Mouse (Mus musculus) cortical plate, adult 2 months (tissue): ENCODE data around the gene Gabpb1. TPM values are rescaled to one million over a fixed set of nuclear protein-coding genes. Genes with fewer than 3 reads are reported as not detected.

Experiments used
- H3K27ac ChIP-seq: fragments of 200-500 bp; 2 replicates; pipeline ENCODE4 v1.5.1; 2012; ENCODE audit warnings: low read length, control low read depth, inconsistent platforms; ENCODE audit not compliant: insufficient read depth
- H3K4me1 ChIP-seq: fragments of 200-500 bp; 2 replicates; pipeline ENCODE4 v1.6.1; 2011; ENCODE audit warnings: low read length; ENCODE audit not compliant: control insufficient read depth, insufficient read depth
- H3K4me3 ChIP-seq: fragments of 200-500 bp; 2 replicates; pipeline ENCODE4 v1.5.1; 2011; ENCODE audit warnings: mild to moderate bottlenecking, low read length, control low read depth; ENCODE audit not compliant: insufficient read depth
- CTCF ChIP-seq: fragments of 200-500 bp; IDR thresholded peaks from 2 replicates; pipeline ENCODE4 v1.5.1; 2011; ENCODE audit warnings: mild to moderate bottlenecking, control low read depth, low read length; ENCODE audit not compliant: insufficient read depth; ENCODE audit errors: extremely low read depth
- POLR2A ChIP-seq: fragments of 200-500 bp; IDR thresholded peaks from 2 replicates; pipeline ENCODE4 v1.6.1; 2011; ENCODE audit warnings: mild to moderate bottlenecking, low read length, control low read depth; ENCODE audit not compliant: insufficient read depth; ENCODE audit errors: extremely low read depth
- polyA plus RNA-seq: library from polyadenylated mRNA; depleted of rRNA; stranded (reverse); fragments of >200 nt; gene quantifications from 2 replicates; pipeline ENCODE4 v1.2.3, GENCODE M21; 2012

Gabpb1 gene
- polyA plus RNA-seq, 1 experiment, result 19.6 TPM

GRCm38 (mm10) chr2:126647762-126648161 lies 28.4 kb downstream of the Gabpb1 start:
- Histone ChIP-seq H3K27ac (no peak overlapping the region), H3K4me3 (no peak overlapping the region), H3K4me1 (no peaks in the 10 kb centered on the region)
- TF ChIP-seq CTCF (no peak), POLR2A (no peak)

GRCm38 (mm10) chr2:126646461-126646860 lies 29.7 kb downstream of the Gabpb1 start:
- H3K4me1 ChIP-seq, result no peaks in the 10 kb centered on the region
- no peak for TF ChIP-seq POLR2A
- TF ChIP-seq CTCF, result no peak
- no peak overlapping the region for H3K27ac ChIP-seq
- H3K4me3 ChIP-seq, result no peak overlapping the region

- Histone ChIP-seq H3K4me3 (no peak overlapping the region), H3K4me1 (no peaks in the 10 kb centered on the region), H3K27ac (no peak overlapping the region)
- TF ChIP-seq POLR2A, result no peak
- TF ChIP-seq CTCF, result no peak
Measured at GRCm38 (mm10) chr2:126644768-126645167, 31.4 kb downstream of the Gabpb1 start.

- no peak overlapping the region for H3K27ac ChIP-seq
- TF ChIP-seq POLR2A (no peak), CTCF (no peak)
- H3K4me1 ChIP-seq, result no peaks in the 10 kb centered on the region
- no peak overlapping the region for H3K4me3 ChIP-seq
Measured at GRCm38 (mm10) chr2:126640298-126640697, 35.8 kb downstream of the Gabpb1 start.

GRCm38 (mm10) chr2:126635939-126636823 lies 40.0 kb downstream of the Gabpb1 start:
- TF ChIP-seq CTCF, result no peak
- TF ChIP-seq POLR2A, result no peak
- H3K27ac ChIP-seq, result no peak overlapping the region

GRCm38 (mm10) chr2:126633165-126633564 lies 43.0 kb downstream of the Gabpb1 start:
- no peak overlapping the region for H3K27ac ChIP-seq
- TF ChIP-seq POLR2A (no peak), CTCF (no peak)
- no peaks in the 10 kb centered on the region for H3K4me1 ChIP-seq
- no peak overlapping the region for H3K4me3 ChIP-seq

More at GRCm38 (mm10) chr2:126635939-126636823, 40.0 kb downstream of the Gabpb1 start:
- no peaks in the 10 kb centered on the region for H3K4me1 ChIP-seq
- no peak overlapping the region for H3K4me3 ChIP-seq

GRCm38 (mm10) chr2:126628455-126628995 lies 47.6 kb downstream of the Gabpb1 start:
- no peak overlapping the region for H3K4me3 ChIP-seq
- no peak overlapping the region for H3K27ac ChIP-seq
- H3K4me1 ChIP-seq, result peaks cover 2% of the 10 kb centered on the region; the same call in 1 of the 2 replicates
- TF ChIP-seq CTCF (no peak), POLR2A (no peak)

- no peak for TF ChIP-seq POLR2A
- no peak for TF ChIP-seq CTCF
- no peak overlapping the region for H3K27ac ChIP-seq
- no peak overlapping the region for H3K4me3 ChIP-seq
- peaks cover 2% of the 10 kb centered on the region; the same call in 1 of the 2 replicates for H3K4me1 ChIP-seq
Measured at GRCm38 (mm10) chr2:126623138-126623537, 53.0 kb downstream of the Gabpb1 start.

- Histone ChIP-seq H3K27ac (no peak overlapping the region), H3K4me3 (no peak overlapping the region), H3K4me1 (peaks cover under 1% of the 10 kb centered on the region; the same call in 1 of the 2 replicates)
- TF ChIP-seq CTCF (no peak), POLR2A (no peak)
Measured at GRCm38 (mm10) chr2:126622455-126622854, 53.7 kb downstream of the Gabpb1 start.

- TF ChIP-seq CTCF, result no peak
- TF ChIP-seq POLR2A, result no peak
- Histone ChIP-seq H3K4me3 (no peak within 1 kb of the TSS), H3K27ac (no peak within 1 kb of the TSS), H3K4me1 (no peaks in the 10 kb centered on the region)
Measured at GRCm38 (mm10) chr2:126619249-126619704, 56.9 kb downstream of the Gabpb1 start, which contains the start of gene Hdc. Gene Hdc (minus strand): TSS chr2:126619299.
